Mouse (Mus musculus) testis, adult 2 months (tissue): ENCODE results near the gene Cnmd.

Experiments used
- CTCF ChIP-seq: fragments of 200-500 bp; IDR thresholded peaks from 2 replicates; pipeline ENCODE4 v1.5.1; 2012; ENCODE audit warnings: low read depth, mild to moderate bottlenecking, inconsistent platforms, low read length, moderate library complexity; ENCODE audit not compliant: control insufficient read depth, insufficient read depth, insufficient replicate concordance
- POLR2A ChIP-seq: fragments of 200-500 bp; IDR thresholded peaks from 2 replicates; pipeline ENCODE4 v1.6.1; 2012; ENCODE audit warnings: low read depth, mild to moderate bottlenecking, inconsistent platforms, low read length, moderate library complexity; ENCODE audit not compliant: control insufficient read depth

GRCm38 (mm10) chr14:79632330-79632729 is 29.6 kb downstream of the Cnmd start:
- TF ChIP-seq CTCF (no peak), POLR2A (no peak)
